Mouse (Mus musculus) embryonic facial prominence, embryonic 11.5 days (tissue): ENCODE data around the gene Mto1. TPM values are rescaled to one million over a fixed set of nuclear protein-coding genes. Genes with fewer than 3 reads are reported as not detected.
A peak's percentile ranks its signal among the peaks of the same experiment; 100 is the strongest.
"Not testable (repeated sequence)": the region's sequence is repeated elsewhere in the genome, so short reads cannot be mapped to it uniquely, and the experiment has no call there.

ENCODE experiments used
- ATAC-seq: fragments of 200-750 bp; cut with Nextera tagmentation; replicated peaks from 2 replicates; pipeline ENCODE4 v1.8.0; 2017; ENCODE audit warnings: low read depth; ENCODE audit not compliant: insufficient number of reproducible peaks, low FRiP score, low TSS enrichment
- DNase-seq: peaks from one replicate; pipeline ENCODE4 v3.0.0-alpha.2; 2015; ENCODE audit warnings: low spot score
- H3K27ac ChIP-seq: fragments of 300-500 bp; sonication (generic); replicated peaks from 2 replicates; pipeline ENCODE4 v1.5.1; 2014; ENCODE audit warnings: mild to moderate bottlenecking, low read depth, low read length, control low read depth
- H3K27me3 ChIP-seq: fragments of 300-500 bp; sonication (generic); 2 replicates; pipeline ENCODE4 v1.6.1; 2014; ENCODE audit warnings: mild to moderate bottlenecking, low read length, moderate library complexity, mixed read lengths; ENCODE audit not compliant: control insufficient read depth, insufficient read depth
- H3K36me3 ChIP-seq: fragments of 300-500 bp; sonication (generic); replicated peaks from 2 replicates; pipeline ENCODE4 v1.6.1; 2014; ENCODE audit warnings: low read depth, mild to moderate bottlenecking, low read length, moderate library complexity, mixed read lengths; ENCODE audit not compliant: control insufficient read depth, insufficient read depth
- H3K4me1 ChIP-seq: fragments of 300-500 bp; sonication (generic); 2 replicates; pipeline ENCODE4 v1.6.1; 2014; ENCODE audit warnings: low read length, mixed read lengths; ENCODE audit not compliant: control insufficient read depth, insufficient read depth
- H3K4me2 ChIP-seq: fragments of 300-500 bp; sonication (generic); 2 replicates; pipeline ENCODE4 v1.6.1; 2014; ENCODE audit warnings: low read depth, mild to moderate bottlenecking, control low read depth, low read length, moderate library complexity
- H3K4me3 ChIP-seq: fragments of 300-500 bp; sonication (generic); 2 replicates; pipeline ENCODE4 v1.5.1; 2014; ENCODE audit warnings: low read depth, low read length, control low read depth
- H3K9ac ChIP-seq: fragments of 300-500 bp; sonication (generic); replicated peaks from 2 replicates; pipeline ENCODE4 v1.6.1; 2014; ENCODE audit warnings: mild to moderate bottlenecking, control low read depth, low read length
- H3K9me3 ChIP-seq: fragments of 300-500 bp; sonication (generic); replicated peaks from 2 replicates; pipeline ENCODE4 v1.6.1; 2016; ENCODE audit warnings: mild to moderate bottlenecking, low read length, inconsistent platforms, mixed read lengths; ENCODE audit not compliant: control insufficient read depth
- WGBS: fragments of 180-500 bp; shearing (Covaris S2); extraction: QIAGEN DNeasy Blood & Tissue Kit; methylation state at CpG from one replicate; pipeline ENCODE4 v1.1.7; 2014; 5-methylcytosine and 5-hydroxymethylcytosine counted together
- polyA plus RNA-seq: library from polyadenylated mRNA; unstranded; fragments of >200 nt; fragmentation: Nextera tagmentation; extraction: Ambion mirVana; gene quantifications from 2 replicates; pipeline ENCODE4 v1.2.1, GENCODE M21; 2014

The Mto1 gene
- polyA plus RNA-seq, 1 experiment from 2014 or later, result 24.7 TPM

GRCm38 (mm10) chr9:78484660-78485059 lies 36.7 kb downstream of the Mto1 start:
- Histone ChIP-seq H3K9me3 (no peaks in the 10 kb centered on the region), H3K4me3 (no peak overlapping the region), H3K36me3 (no peaks in the 10 kb centered on the region), H3K9ac (no peak overlapping the region), H3K27ac (no peak overlapping the region), H3K27me3 (no peaks in the 10 kb centered on the region), H3K4me2 (no peak overlapping the region), H3K4me1 (no peaks in the 10 kb centered on the region)
- ATAC-seq (no peak), DNase-seq (no peak)
- whole genome bisulfite sequencing, result 74% methylated on average over 3 of the region's 3 CpGs

GRCm38 (mm10) chr9:78488021-78488420 lies 40.0 kb downstream of the Mto1 start:
- not testable (repeated sequence) for H3K9me3 ChIP-seq, H3K27ac ChIP-seq, H3K9ac ChIP-seq, H3K4me2 ChIP-seq, ATAC-seq, H3K4me3 ChIP-seq, DNase-seq, H3K27me3 ChIP-seq, H3K4me1 ChIP-seq, H3K36me3 ChIP-seq
- 94% methylated on average over 5 of the region's 5 CpGs for WGBS

GRCm38 (mm10) chr9:78488890-78489420 lies 40.9 kb downstream of the Mto1 start, which contains the start of gene Eef1a1:
Gene Eef1a1 (minus strand): TSS chr9:78489151.
- no peak within 1 kb of the TSS for H3K27ac ChIP-seq
- H3K9me3 ChIP-seq, result no peaks in the 10 kb centered on the region
- peak within 1 kb of the TSS; percentile 68 for H3K9ac ChIP-seq
- H3K4me2 ChIP-seq, result peak within 1 kb of the TSS; percentile 64
- no peaks in the 10 kb centered on the region for H3K27me3 ChIP-seq
- WGBS, result 6% methylated on average over 13 of the region's 20 CpGs
- ATAC-seq (0 out of 2 replicates have a peak, but pooled peaks have one; percentile 16), DNase-seq (peak; percentile 58)
- H3K36me3 ChIP-seq, result no peaks in the 10 kb centered on the region
- peak within 1 kb of the TSS; percentile 37 for H3K4me3 ChIP-seq
- no peaks in the 10 kb centered on the region for H3K4me1 ChIP-seq

GRCm38 (mm10) chr9:78491169-78491568 lies 43.2 kb downstream of the Mto1 start:
- H3K36me3 ChIP-seq, result no peaks in the 10 kb centered on the region
- H3K4me2 ChIP-seq, result no peak overlapping the region
- H3K9me3 ChIP-seq, result no peaks in the 10 kb centered on the region
- H3K4me1 ChIP-seq, result no peaks in the 10 kb centered on the region
- no peak overlapping the region for H3K4me3 ChIP-seq
- 79% methylated on average over 3 of the region's 3 CpGs for WGBS
- H3K27me3 ChIP-seq, result no peaks in the 10 kb centered on the region
- no peak overlapping the region for H3K27ac ChIP-seq
- ATAC-seq (no peak), DNase-seq (no peak)
- no peak overlapping the region for H3K9ac ChIP-seq

GRCm38 (mm10) chr9:78492254-78492653 lies 44.2 kb downstream of the Mto1 start:
- no peak overlapping the region for H3K4me3 ChIP-seq
- ATAC-seq, result no peak
- H3K36me3 ChIP-seq, result no peaks in the 10 kb centered on the region
- no peaks in the 10 kb centered on the region for H3K27me3 ChIP-seq
- H3K9me3 ChIP-seq, result no peaks in the 10 kb centered on the region
- no peak for DNase-seq
- WGBS, result 83% methylated on average over 3 of the region's 3 CpGs
- H3K4me2 ChIP-seq, result no peak overlapping the region
- H3K9ac ChIP-seq, result no peak overlapping the region
- no peaks in the 10 kb centered on the region for H3K4me1 ChIP-seq
- no peak overlapping the region for H3K27ac ChIP-seq

- 92% methylated on average over 7 of the region's 7 CpGs for WGBS
Observed at GRCm38 (mm10) chr9:78493171-78493570, 45.2 kb downstream of the Mto1 start.

GRCm38 (mm10) chr9:78500386-78500785 lies 52.4 kb downstream of the Mto1 start:
- H3K4me3 ChIP-seq, result no peak overlapping the region
- DNase-seq (no peak), ATAC-seq (no peak)
- H3K27ac ChIP-seq, result no peak overlapping the region
- no peak overlapping the region for H3K9ac ChIP-seq
- no peaks in the 10 kb centered on the region for H3K27me3 ChIP-seq
- H3K4me1 ChIP-seq, result 0 out of 2 replicates have a peak, but pooled peaks cover 3% of the 10 kb centered on the region
- H3K4me2 ChIP-seq, result no peak overlapping the region
- 72% methylated on average over 3 of the region's 3 CpGs for WGBS
- H3K9me3 ChIP-seq, result no peaks in the 10 kb centered on the region
- H3K36me3 ChIP-seq, result no peaks in the 10 kb centered on the region

More at GRCm38 (mm10) chr9:78493171-78493570, 45.2 kb downstream of the Mto1 start:
- DNase-seq (no peak), ATAC-seq (no peak)
- Histone ChIP-seq H3K36me3 (no peaks in the 10 kb centered on the region), H3K4me2 (no peak overlapping the region), H3K27ac (no peak overlapping the region), H3K4me3 (no peak overlapping the region), H3K9me3 (no peaks in the 10 kb centered on the region), H3K27me3 (no peaks in the 10 kb centered on the region), H3K4me1 (no peaks in the 10 kb centered on the region), H3K9ac (no peak overlapping the region)

- DNase-seq (no peak), ATAC-seq (no peak)
- no peaks in the 10 kb centered on the region for H3K27me3 ChIP-seq
- no peaks in the 10 kb centered on the region for H3K36me3 ChIP-seq
- no peak overlapping the region for H3K27ac ChIP-seq
- WGBS, result 84% methylated on average over 4 of the region's 4 CpGs
- 0 out of 2 replicates have a peak, but pooled peaks cover 3% of the 10 kb centered on the region for H3K4me1 ChIP-seq
- no peak overlapping the region for H3K9ac ChIP-seq
- no peak overlapping the region for H3K4me3 ChIP-seq
- H3K4me2 ChIP-seq, result no peak overlapping the region
- no peaks in the 10 kb centered on the region for H3K9me3 ChIP-seq
Observed at GRCm38 (mm10) chr9:78501284-78501683, 53.3 kb downstream of the Mto1 start.
